Mouse (Mus musculus) erythroblast, embryonic 14.5 days (primary cell): ENCODE data around the gene Myh7.

Experiments used
- GATA1 ChIP-seq: IDR thresholded peaks from 2 replicates; pipeline ENCODE4 v1.6.1; 2012; ENCODE audit warnings: low read length, inconsistent platforms, mixed read lengths
- TAL1 ChIP-seq: IDR thresholded peaks from 3 replicates; pipeline ENCODE4 v1.6.1; 2012; ENCODE audit warnings: low read length, inconsistent platforms, mixed read lengths

DNA sequence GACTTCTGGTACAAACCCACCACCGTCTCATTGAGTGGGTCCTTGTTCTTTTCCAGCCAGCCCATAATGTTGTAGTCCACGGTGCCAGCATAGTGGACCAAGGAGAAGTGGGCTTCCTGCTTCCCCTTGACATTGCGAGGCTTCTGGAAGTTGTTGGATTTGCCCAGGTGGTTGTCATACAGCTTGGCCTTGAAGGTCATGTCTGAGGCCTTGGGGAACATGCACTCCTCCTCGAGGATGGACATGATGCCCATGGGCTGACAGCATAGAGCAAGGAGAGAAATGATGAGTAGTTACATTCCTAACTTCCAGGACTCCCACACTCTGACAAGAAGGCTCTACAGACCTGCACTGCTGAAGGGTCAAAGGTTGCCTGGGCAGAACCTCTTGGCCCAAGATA lies 35.9 kb downstream of the Myh7 start:
- TF ChIP-seq GATA1 = no peak
- TF ChIP-seq TAL1 = no peak
